Mouse (Mus musculus) 416B (cell line): Measurements from ENCODE around the gene Fignl1.

ENCODE experiments used
- DNase-seq: peaks from one replicate; pipeline ENCODE4 v3.0.0; 2011; ENCODE audit warnings: low read depth

Gene Fignl1

DNA sequence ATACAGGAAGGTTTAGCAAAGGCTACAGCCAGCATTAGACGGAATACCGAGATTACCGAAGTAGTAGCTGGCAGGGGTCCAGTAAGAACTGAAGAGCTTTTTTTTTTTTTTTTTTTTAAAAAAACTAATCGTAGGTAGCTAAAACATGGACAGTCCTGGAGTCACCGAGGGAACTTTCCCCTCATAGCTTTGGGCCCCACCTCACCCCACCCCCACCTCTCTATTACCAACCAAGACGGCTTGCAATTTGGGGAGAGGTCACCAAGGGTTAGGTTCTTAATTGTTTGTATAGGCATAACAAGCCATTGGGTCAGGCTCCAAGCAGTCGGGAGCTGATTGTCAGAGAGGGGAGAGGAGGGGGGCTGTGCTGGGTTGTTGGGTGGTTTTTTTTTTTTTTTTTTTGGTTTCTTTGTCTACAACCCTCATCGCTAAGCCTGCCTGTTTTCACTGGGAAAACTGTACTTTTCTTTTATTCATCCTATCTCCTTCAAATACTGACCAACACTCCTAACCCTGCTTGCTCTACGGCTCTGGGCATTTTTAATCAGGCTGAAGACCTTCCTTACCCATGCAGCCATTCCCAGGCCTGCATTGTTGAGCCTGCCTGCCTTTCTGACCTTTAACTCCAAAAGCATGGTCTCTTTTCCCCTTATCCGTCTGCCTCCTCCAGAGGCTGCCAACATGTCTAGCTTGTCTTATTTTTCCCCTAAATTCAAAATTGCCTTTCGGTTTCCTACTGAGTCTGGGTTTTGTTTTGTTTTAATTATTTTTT is 828 bp upstream of the Fignl1 start:
- DNase-seq, result peak; percentile 70

DNA sequence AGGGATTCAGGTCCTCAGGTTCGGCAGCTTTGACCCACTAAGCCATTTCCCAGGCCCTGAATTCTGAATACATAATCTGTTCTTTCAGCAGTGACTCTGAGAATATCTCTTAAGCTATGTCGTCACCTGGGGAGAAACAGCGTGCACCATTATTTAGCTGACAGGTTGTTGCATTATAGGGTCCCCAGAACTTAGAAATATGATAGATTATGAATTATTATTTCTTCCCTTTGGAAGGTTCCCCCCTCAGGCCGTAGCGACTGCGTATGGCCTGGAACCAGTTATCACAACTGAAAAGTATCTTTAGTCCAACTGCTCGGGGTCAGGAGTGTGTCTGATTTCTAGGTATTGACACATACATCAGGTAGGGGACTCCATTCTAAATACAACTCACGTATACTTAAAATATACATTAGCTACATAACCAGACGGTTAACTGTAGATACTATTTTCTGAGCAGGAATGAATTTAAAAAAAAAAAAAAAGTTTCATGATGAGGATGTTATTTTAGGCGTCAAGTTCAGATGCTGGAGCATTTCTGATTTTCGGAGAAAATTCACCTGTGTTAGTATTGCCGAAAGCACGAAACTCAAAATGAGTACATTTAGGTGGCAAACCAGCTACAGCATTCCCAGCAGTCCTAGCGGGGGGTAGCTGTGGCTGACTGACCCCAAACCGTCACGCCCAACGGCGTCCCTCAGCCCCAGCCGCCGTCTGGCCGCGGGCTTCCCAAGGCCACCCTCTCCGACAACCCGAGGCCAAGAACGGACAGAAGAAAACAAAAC is 535 bp downstream of the Fignl1 start:
- peak; percentile 45 for DNase-seq

- no peak for DNase-seq
Observed at GRCm38 (mm10) chr11:11805951-11806350, 2.8 kb downstream of the Fignl1 start.

DNA sequence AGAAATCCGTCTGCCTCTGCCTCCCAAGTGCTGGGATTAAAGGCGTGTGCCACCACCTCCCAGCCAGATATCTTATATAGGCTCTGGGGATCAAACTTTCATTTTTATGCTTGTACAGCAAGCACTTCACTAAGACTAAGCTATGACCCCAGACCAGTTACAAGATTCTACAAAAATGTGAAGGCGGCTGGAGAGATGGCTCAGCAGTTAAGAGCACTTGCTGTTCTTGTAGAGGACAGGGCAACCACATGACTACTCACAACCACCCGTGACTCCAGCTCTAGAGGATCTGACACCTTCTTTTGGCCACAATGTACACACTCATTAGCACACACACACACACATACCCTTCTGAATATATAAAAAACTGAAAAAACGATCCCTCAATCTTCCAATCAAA is 4.3 kb downstream of the Fignl1 start:
- no peak for DNase-seq

GRCm38 (mm10) chr11:11801067-11801466 is 7.7 kb downstream of the Fignl1 start:
- DNase-seq, result no peak

DNA sequence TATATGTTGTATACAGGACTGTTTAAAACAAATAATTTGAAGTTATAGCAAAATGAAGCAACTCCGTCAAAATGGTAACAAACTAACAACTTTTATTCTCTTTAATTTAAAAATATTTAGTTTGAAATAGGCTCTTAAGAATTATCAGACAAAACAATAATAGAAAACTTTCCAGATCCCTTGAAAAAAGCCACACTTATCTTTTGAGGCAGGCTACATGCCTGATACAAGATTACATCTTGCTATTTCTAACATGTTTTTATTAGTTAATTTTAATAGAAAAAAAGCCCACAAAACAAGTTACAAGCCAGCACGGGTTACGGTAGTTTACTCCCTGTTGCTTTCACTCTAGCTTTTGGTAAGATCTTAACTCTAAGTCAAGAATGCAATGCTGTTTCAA is 8.5 kb downstream of the Fignl1 start:
- no peak for DNase-seq

GRCm38 (mm10) chr11:11798690-11799089 is 10.1 kb downstream of the Fignl1 start:
- no peak for DNase-seq

DNA sequence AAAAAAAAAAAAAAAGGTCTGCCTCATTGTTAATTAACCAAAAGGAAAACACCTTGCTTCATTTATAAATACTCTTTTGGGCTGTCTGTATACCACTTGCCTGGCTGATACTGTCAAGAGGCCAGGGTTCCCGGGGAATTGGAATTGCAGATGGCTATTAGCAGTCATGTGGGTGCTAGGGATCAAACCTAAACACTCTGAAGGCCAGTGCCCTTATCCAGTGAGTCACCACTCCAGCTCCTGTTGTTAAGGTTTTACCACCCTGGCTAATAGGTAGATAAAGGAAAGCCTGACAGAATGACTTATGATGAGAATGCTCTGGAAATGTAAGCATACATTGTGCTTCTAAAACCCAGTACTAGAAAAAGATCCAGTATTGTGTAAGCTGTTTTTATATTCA is 14.1 kb downstream of the Fignl1 start:
- DNase-seq, result no peak

- DNase-seq, result peak; percentile 94
Observed at GRCm38 (mm10) chr11:11788521-11788974, 20.2 kb downstream of the Fignl1 start.

DNA sequence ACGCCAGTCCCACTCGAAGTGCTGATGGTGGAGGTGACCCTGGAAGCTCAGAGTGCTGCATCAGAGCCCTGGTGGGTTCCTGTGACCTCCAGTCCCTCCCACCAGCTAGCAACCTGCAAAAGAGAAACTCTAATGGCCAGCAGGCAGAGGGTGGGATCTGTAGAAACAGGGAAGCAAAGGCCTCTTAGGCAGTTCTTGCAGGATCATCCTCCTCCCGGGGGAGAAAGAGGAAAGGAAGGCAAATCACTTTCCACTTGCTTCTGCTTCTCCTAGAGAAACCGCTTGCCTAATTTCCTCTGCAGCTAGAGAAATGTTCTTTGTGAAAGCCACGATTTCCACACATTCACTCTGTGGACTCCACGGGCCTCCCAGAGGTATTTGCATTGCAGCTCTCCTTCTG is 23.3 kb downstream of the Fignl1 start:
- DNase-seq, result peak; percentile 42

- DNase-seq, result no peak
Observed at GRCm38 (mm10) chr11:11781728-11782127, 27.0 kb downstream of the Fignl1 start.

GRCm38 (mm10) chr11:11778345-11778744 is 30.4 kb downstream of the Fignl1 start:
- DNase-seq, result no peak

- DNase-seq, result no peak
Observed at GRCm38 (mm10) chr11:11777796-11778195, 31.0 kb downstream of the Fignl1 start.

DNA sequence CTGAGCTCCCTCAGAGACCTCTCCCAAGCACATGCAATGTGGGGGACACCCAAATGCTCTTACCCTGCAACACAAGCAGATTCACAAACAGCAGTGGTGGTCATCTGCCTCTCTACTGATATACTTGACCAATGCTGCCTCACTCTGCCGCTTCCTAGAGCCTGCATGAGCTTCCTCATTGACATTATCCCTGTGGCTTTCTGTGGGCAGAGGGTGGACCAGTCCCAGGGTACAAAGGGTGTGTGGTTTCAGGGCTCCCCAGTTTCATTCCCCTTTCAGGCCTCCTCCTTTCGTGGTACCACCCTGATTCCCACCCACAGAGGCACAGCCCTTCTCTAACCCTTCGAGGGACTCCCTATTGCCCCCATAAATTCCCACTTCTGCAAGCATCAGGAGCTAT is 31.5 kb downstream of the Fignl1 start:
- no peak for DNase-seq

GRCm38 (mm10) chr11:11776822-11777174 is 32.0 kb downstream of the Fignl1 start:
- no peak for DNase-seq

- DNase-seq, result no peak
Observed at GRCm38 (mm10) chr11:11776071-11776821, 32.5 kb downstream of the Fignl1 start.

- DNase-seq, result no peak
Observed at GRCm38 (mm10) chr11:11774893-11775292, 33.9 kb downstream of the Fignl1 start.

DNA sequence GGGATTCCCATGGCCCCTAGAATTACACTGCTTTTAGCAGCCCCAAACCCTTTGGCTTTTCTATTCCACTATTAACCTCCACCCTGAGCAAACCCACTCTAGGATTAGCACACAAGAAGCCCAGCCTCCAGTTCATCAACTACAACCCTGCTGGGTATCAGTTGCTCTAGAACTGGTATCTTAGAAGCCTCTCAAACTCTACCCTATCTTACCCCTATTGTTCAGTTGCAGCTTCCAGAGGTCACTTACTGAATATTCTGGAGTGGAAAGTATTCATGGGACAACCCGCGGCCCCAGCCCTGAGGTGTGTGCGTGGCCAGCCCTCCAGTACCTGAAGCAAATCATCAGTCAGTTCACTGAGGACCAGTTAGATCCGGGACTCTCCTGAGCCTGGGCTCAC is 34.4 kb downstream of the Fignl1 start:
- no peak for DNase-seq

DNA sequence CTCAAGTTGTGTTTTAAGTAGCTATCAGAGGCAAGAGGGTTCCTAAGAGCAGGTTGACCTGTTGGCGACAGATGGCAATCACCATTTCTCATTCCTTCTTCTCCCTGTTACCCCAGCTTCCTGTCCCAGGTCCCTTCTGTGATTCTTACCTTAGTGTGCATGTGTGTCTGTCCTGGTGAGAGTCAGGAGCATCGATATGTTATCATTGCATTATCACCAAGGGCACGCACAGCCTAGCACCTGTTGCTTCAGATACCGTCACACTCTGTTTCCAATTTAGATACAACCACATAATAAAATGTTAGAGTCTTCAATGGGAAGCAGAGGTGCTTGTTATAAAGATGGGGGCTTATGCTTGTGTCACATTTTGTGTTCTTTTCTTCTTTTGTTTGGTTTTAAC is 36.6 kb downstream of the Fignl1 start:
- DNase-seq, result no peak

GRCm38 (mm10) chr11:11770691-11771090 is 38.1 kb downstream of the Fignl1 start:
- DNase-seq, result no peak

- DNase-seq, result no peak
Observed at GRCm38 (mm10) chr11:11769281-11769680, 39.5 kb downstream of the Fignl1 start.

DNA sequence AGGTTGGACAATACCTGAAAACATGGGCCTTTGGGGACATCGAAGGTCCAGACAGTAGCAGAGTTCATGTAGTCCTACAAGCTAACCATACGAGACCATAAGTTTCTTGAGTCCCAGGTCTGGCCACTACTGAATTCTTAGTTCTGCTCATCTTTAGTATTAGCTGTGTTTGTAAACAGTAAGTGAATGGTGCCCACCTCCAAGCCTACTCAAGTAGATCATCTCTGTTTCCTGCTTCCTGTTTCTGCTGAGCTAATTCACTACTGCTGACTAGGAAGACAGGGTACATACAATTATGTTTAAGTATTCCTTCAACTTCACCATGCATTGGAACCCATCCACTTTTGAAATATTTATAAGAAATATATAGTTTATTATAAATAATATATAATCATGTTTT is 40.7 kb downstream of the Fignl1 start:
- DNase-seq, result no peak

- no peak for DNase-seq
Observed at GRCm38 (mm10) chr11:11766736-11767135, 42.0 kb downstream of the Fignl1 start.
